In genomic region chr10:26564462-26564861, GRCm38 (mm10) we compare ENCODE assay signal across 8 mouse cellular contexts.
DNase-seq lines count a peak whose midpoint lies in the region; ATAC-seq and TF ChIP-seq lines count a peak whose summit lies in the region.

No protein-coding gene starts in this region.

- H3K36me3 ChIP-seq in limb, embryonic 11.5 days (ENCODE audit: control insufficient read depth, insufficient read depth, low read length), result no peaks in the 10 kb centered on the region
- no peaks in the 10 kb centered on the region for H3K36me3 ChIP-seq in limb, embryonic 10.5 days

- no peaks in the 10 kb centered on the region for H3K4me1 ChIP-seq in limb, embryonic 11.5 days (ENCODE audit: control insufficient read depth, insufficient read depth, low read length)
- H3K4me1 ChIP-seq in limb, embryonic 10.5 days, result no peaks in the 10 kb centered on the region; the same call in 1 of the 2 replicates

- ATAC-seq in limb, embryonic 11.5 days (ENCODE audit: insufficient number of reproducible peaks, low FRiP score, low TSS enrichment, low read depth), result no peak; the same call in 1 of the 2 replicates

- H3K27me3 ChIP-seq in limb, embryonic 11.5 days (ENCODE audit: control insufficient read depth, insufficient read depth, low read length), result no peaks in the 10 kb centered on the region
- no peaks in the 10 kb centered on the region for H3K27me3 ChIP-seq in limb, embryonic 10.5 days (ENCODE audit: low read depth, poor library complexity, severe bottlenecking)

- TF ChIP-seq CTCF in gastrocnemius, adult 2 months (IDR thresholded peaks at IDR 0.05), result no peak

- no peak overlapping the region for H3K9ac ChIP-seq in limb, embryonic 11.5 days (ENCODE audit: low read length)

- 49% methylated on average over 11 of the region's 11 CpGs for WGBS in limb, embryonic 11.5 days
- WGBS in limb, embryonic 10.5 days, result 81% methylated on average over 11 of the region's 11 CpGs

- DNase-seq in limb, embryonic 11.5 days (ENCODE audit: low spot score), result peak; percentile 53
- no peak for DNase-seq in limb, embryonic 10.5 days (ENCODE audit: low spot score)
- peak; percentile 39 for DNase-seq in brain, embryonic 18.5 days (ENCODE audit: low read depth, low spot score)
- DNase-seq in gastrocnemius, adult 2 months, result peak; percentile 75
- peak; percentile 8 to 49 for DNase-seq in layer of hippocampus, adult 18-20 months (ENCODE audit: low spot score in 2 of 2)
- DNase-seq in lung, postnatal 14 days, result peak; percentile 67
- peak; percentile 51 for DNase-seq in right cerebral cortex, postnatal 14 days
- no peak for DNase-seq in MN1 (ENCODE audit: low spot score)

- intact Hi-C loops in gastrocnemius, adult 2 months (cut with DNase I), result no loop called here

- no peak overlapping the region for H3K4me3 ChIP-seq in limb, embryonic 11.5 days (ENCODE audit: low read depth, low read length)
- H3K4me3 ChIP-seq in limb, embryonic 10.5 days, result no peak overlapping the region
- peak overlapping the region; percentile 54 for H3K4me3 ChIP-seq in gastrocnemius, adult 2 months

- H3K4me2 ChIP-seq in limb, embryonic 11.5 days (ENCODE audit: low read depth, severe bottlenecking), result no peak overlapping the region

- H3K27ac ChIP-seq in limb, embryonic 11.5 days (replicated peaks; ENCODE audit: low read depth, low read length), result no peak overlapping the region
- no peak overlapping the region for H3K27ac ChIP-seq in limb, embryonic 10.5 days
- H3K27ac ChIP-seq in gastrocnemius, adult 2 months, result no peak overlapping the region

- no peaks in the 10 kb centered on the region for H3K9me3 ChIP-seq in limb, embryonic 11.5 days (ENCODE audit: control insufficient read depth, low read length)
- H3K9me3 ChIP-seq in limb, embryonic 10.5 days (replicated peaks), result no peaks in the 10 kb centered on the region

Comparison
In these comparisons a context has a peak if more than half of its experiments do, and no peak if none do; other contexts are left out.
1. DNase-seq: peak in limb, embryonic 11.5 days (single experiment), brain, embryonic 18.5 days (single experiment), gastrocnemius, adult 2 months (single experiment), layer of hippocampus, adult 18-20 months (2 of 2), lung, postnatal 14 days (single experiment) and right cerebral cortex, postnatal 14 days (single experiment); none in limb, embryonic 10.5 days (single experiment) and MN1 (single experiment).